Mouse (Mus musculus) midbrain, embryonic 15.5 days (tissue): ENCODE measurements around the gene Hoxb4. TPM values are rescaled to one million over a fixed set of nuclear protein-coding genes. Genes with fewer than 3 reads are reported as not detected.

Experiments used
- ATAC-seq: fragments of 200-750 bp; cut with Nextera tagmentation; replicated peaks from 2 replicates; pipeline ENCODE4 v1.8.0; 2017; ENCODE audit warnings: moderate TSS enrichment
- H3K27ac ChIP-seq: fragments of 300-500 bp; sonication (generic); 2 replicates; pipeline ENCODE4 v1.5.1; 2015; ENCODE audit warnings: mild to moderate bottlenecking, inconsistent platforms
- H3K27me3 ChIP-seq: fragments of 300-500 bp; sonication (generic); replicated peaks from 2 replicates; pipeline ENCODE4 v1.6.1; 2015; ENCODE audit warnings: inconsistent platforms
- H3K36me3 ChIP-seq: fragments of 300-500 bp; sonication (generic); replicated peaks from 2 replicates; pipeline ENCODE4 v1.6.1; 2015; ENCODE audit warnings: inconsistent platforms
- H3K4me1 ChIP-seq: fragments of 300-500 bp; sonication (generic); 2 replicates; pipeline ENCODE4 v1.6.1; 2015; ENCODE audit warnings: inconsistent platforms
- H3K4me2 ChIP-seq: fragments of 300-500 bp; sonication (generic); 2 replicates; pipeline ENCODE4 v1.6.1; 2015; ENCODE audit warnings: inconsistent platforms, mild to moderate bottlenecking, moderate library complexity
- H3K4me3 ChIP-seq: fragments of 300-500 bp; sonication (generic); 2 replicates; pipeline ENCODE4 v1.5.1; 2015; ENCODE audit warnings: mild to moderate bottlenecking, inconsistent platforms
- H3K9ac ChIP-seq: fragments of 300-500 bp; sonication (generic); 2 replicates; pipeline ENCODE4 v1.6.1; 2015; ENCODE audit warnings: mild to moderate bottlenecking, inconsistent platforms
- H3K9me3 ChIP-seq: fragments of 300-500 bp; sonication (generic); 2 replicates; pipeline ENCODE4 v1.6.1; 2016; ENCODE audit warnings: inconsistent platforms
- WGBS: fragments of 180-500 bp; shearing (Covaris S2); methylation state at CpG from one replicate; pipeline ENCODE4 v1.1.7; 2015; ENCODE audit warnings: mixed read lengths; 5-methylcytosine and 5-hydroxymethylcytosine counted together
- polyA plus RNA-seq: library from polyadenylated mRNA; unstranded; fragments of >200 nt; fragmentation: Nextera tagmentation; extraction: Ambion mirVana; gene quantifications from 2 replicates; pipeline ENCODE4 v1.2.1, GENCODE M21; 2015

Hoxb4 gene
- polyA plus RNA-seq, 1 experiment from 2014 or later: not detected

GRCm38 (mm10) chr11:96347717-96348116 lies 29.6 kb downstream of the Hoxb4 start:
- Histone ChIP-seq H3K9me3 (no peaks in the 10 kb centered on the region), H3K9ac (no peak overlapping the region), H3K4me3 (no peak overlapping the region), H3K4me1 (peaks cover 6% of the 10 kb centered on the region; the same call in 1 of the 2 replicates), H3K4me2 (no peak overlapping the region), H3K27ac (no peak overlapping the region), H3K36me3 (no peaks in the 10 kb centered on the region), H3K27me3 (peaks cover 95% of the 10 kb centered on the region)
- ATAC-seq: no peak
- WGBS: 6% methylated on average over 4 of the region's 4 CpGs

DNA sequence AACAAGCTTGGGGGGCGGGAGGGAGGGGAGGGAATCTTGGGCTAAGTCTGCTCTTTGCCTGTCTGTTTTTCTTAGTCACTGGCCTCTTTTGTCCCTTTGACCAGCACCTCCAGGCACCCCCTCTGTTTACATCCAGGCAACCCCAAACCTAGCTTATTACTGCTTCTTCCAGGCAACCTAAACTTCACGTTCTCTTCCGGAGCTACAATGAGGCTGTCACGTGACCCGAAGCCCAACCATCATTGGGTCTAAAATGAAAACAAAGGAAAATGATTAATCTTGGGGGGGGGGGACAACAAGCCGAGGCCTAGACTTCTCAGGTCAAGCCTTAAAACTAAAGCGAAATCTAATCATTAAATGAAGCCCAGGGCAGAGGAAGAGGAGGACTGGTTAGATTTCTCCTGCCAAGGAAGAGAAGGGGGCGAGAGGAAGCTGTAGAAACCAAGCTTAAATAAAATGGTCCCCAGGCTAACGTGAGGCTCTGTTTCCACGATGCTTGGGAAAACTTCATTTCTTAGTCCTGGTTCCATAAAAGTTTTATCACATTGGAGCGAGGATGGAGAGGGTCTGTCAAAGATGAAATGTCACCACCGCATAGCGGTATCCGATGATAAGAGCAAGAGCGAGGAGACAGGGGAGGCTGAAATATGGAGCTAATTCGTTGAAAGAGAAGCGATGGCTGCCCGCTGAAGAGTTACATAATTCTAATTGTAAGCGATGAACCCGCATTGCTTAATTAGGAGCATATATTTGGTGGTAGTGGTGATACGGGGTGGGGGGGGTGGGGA lies 30.3 kb downstream of the Hoxb4 start:
- 3% methylated on average over 21 of the region's 21 CpGs for WGBS
- Histone ChIP-seq H3K9ac (no peak overlapping the region), H3K4me2 (no peak overlapping the region), H3K27me3 (peaks cover 95% of the 10 kb centered on the region), H3K4me3 (no peak overlapping the region), H3K27ac (no peak overlapping the region), H3K9me3 (no peaks in the 10 kb centered on the region), H3K4me1 (peaks cover 6% of the 10 kb centered on the region; the same call in 1 of the 2 replicates), H3K36me3 (no peaks in the 10 kb centered on the region)
- ATAC-seq: no peak

DNA sequence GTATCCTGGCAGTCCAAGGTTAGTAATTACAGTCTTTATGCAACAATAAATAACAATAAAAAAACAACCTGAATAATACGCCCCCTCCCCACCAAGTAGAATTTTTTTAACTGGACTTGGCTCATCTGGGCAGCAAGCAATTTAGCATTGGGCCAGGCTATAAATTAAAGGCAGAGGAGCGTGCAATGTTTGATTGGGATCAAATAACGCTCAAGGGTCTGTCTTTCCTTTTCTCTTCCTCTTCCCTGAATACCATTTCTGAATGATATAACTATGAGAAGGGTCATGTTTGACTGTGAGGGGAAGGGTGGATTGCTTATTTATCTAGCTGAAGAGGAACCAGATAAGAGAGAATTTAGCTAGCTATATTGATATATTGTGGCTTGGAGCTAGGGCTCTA lies 30.9 kb downstream of the Hoxb4 start:
- no peak overlapping the region for H3K4me2 ChIP-seq
- WGBS: 20% methylated on average over 3 of the region's 3 CpGs
- H3K27me3 ChIP-seq: peaks cover 92% of the 10 kb centered on the region
- ATAC-seq: no peak
- no peak overlapping the region for H3K4me3 ChIP-seq
- H3K9me3 ChIP-seq: no peaks in the 10 kb centered on the region
- no peaks in the 10 kb centered on the region for H3K36me3 ChIP-seq
- H3K9ac ChIP-seq: no peak overlapping the region
- no peak overlapping the region for H3K27ac ChIP-seq
- H3K4me1 ChIP-seq: peaks cover 6% of the 10 kb centered on the region; the same call in 1 of the 2 replicates

GRCm38 (mm10) chr11:96349491-96350340 lies 31.6 kb downstream of the Hoxb4 start:
- no peak for ATAC-seq
- Histone ChIP-seq H3K27me3 (peaks cover 91% of the 10 kb centered on the region), H3K27ac (no peak overlapping the region), H3K9me3 (no peaks in the 10 kb centered on the region), H3K4me1 (peaks cover 9% of the 10 kb centered on the region), H3K4me2 (no peak overlapping the region), H3K36me3 (no peaks in the 10 kb centered on the region), H3K4me3 (no peak overlapping the region), H3K9ac (no peak overlapping the region)
- WGBS: under 1% methylated on average over 14 of the region's 14 CpGs

DNA sequence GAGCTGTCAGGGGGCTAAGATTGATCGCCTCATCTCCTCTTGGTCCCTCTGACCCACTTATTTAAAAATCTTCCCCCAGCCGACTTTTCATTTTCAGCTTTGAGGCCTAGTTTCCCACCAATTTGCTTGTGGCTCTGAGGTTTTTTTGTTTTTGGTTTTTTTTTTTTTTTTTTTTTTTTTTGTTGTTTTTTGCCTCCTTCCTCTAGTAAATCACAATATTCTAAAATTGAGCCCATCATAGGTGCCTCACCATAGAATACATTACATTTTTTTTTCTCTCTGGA lies 32.2 kb downstream of the Hoxb4 start, which contains the start of gene Hoxb2:
Gene Hoxb2 (plus strand): TSS at position 185 of the 284 bp plus-strand sequence.
- Histone ChIP-seq H3K4me1 (peaks cover 9% of the 10 kb centered on the region), H3K27ac (no peak within 1 kb of the TSS), H3K9ac (no peak within 1 kb of the TSS), H3K36me3 (no peaks in the 10 kb centered on the region), H3K27me3 (peaks cover 91% of the 10 kb centered on the region), H3K4me2 (no peak within 1 kb of the TSS), H3K4me3 (no peak within 1 kb of the TSS), H3K9me3 (no peaks in the 10 kb centered on the region)
- WGBS: 4% methylated on average over 2 of the region's 2 CpGs
- no peak for ATAC-seq

DNA sequence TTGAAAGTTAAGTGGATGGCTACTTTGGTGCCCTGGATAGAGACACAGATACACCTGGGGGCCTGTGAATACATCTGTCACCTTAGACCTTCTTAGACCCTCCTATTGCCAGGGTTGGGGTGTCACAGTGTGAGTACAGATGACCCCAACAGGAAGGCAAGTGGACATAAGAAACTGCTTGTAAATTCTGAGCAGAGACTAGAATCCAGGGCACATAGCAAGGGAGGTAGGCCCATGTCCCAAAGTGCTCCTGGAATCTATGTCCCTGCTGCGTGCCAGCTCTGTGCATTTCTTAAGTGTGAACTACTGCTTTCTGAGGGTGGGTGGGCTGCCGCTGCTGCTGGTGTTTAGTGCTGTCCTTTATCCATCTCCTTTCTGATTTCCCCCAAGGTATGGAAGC lies 32.7 kb downstream of the Hoxb4 start:
- no peak overlapping the region for H3K27ac ChIP-seq
- H3K9ac ChIP-seq: no peak overlapping the region
- H3K4me1 ChIP-seq: peaks cover 4% of the 10 kb centered on the region
- H3K4me3 ChIP-seq: no peak overlapping the region
- no peak for ATAC-seq
- H3K27me3 ChIP-seq: peaks cover 89% of the 10 kb centered on the region
- 9% methylated on average over 2 of the region's 2 CpGs for WGBS
- H3K9me3 ChIP-seq: no peaks in the 10 kb centered on the region
- H3K36me3 ChIP-seq: no peaks in the 10 kb centered on the region
- no peak overlapping the region for H3K4me2 ChIP-seq

- no peak overlapping the region for H3K4me2 ChIP-seq
- no peak overlapping the region for H3K9ac ChIP-seq
- peaks cover 4% of the 10 kb centered on the region; the same call in 1 of the 2 replicates for H3K4me1 ChIP-seq
- no peak for ATAC-seq
- H3K4me3 ChIP-seq: no peak overlapping the region
- H3K9me3 ChIP-seq: no peaks in the 10 kb centered on the region
- no peaks in the 10 kb centered on the region for H3K36me3 ChIP-seq
- H3K27me3 ChIP-seq: peaks cover 89% of the 10 kb centered on the region
- no peak overlapping the region for H3K27ac ChIP-seq
- 1% methylated on average over 11 of the region's 11 CpGs for WGBS
Observed at GRCm38 (mm10) chr11:96351312-96351711, 33.2 kb downstream of the Hoxb4 start.

DNA sequence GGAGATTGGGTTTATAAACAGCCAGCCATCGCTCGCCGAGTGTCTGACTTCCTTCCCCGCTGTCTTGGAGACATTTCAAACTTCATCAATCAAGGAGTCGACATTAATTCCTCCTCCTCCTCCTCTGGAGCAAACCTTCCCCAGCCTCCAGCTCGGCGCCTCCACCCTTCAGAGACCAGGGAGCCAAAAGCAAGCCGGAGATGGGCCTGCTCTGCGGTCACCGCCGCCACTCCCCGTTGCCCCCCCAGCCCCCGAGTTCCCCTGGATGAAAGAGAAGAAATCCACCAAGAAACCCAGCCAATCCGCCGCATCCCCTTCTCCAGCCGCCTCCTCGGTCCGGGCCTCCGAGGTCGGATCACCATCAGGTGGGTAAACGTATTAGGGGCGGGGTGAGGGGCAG lies 33.8 kb downstream of the Hoxb4 start:
- no peak overlapping the region for H3K4me3 ChIP-seq
- H3K4me2 ChIP-seq: no peak overlapping the region
- no peaks in the 10 kb centered on the region for H3K36me3 ChIP-seq
- no peak for ATAC-seq
- peaks cover 89% of the 10 kb centered on the region for H3K27me3 ChIP-seq
- 1% methylated on average over 22 of the region's 22 CpGs for WGBS
- no peaks in the 10 kb centered on the region for H3K9me3 ChIP-seq
- H3K9ac ChIP-seq: no peak overlapping the region
- H3K4me1 ChIP-seq: peaks cover 4% of the 10 kb centered on the region; the same call in 1 of the 2 replicates
- H3K27ac ChIP-seq: no peak overlapping the region

GRCm38 (mm10) chr11:96352691-96353521 lies 34.8 kb downstream of the Hoxb4 start:
- Histone ChIP-seq H3K27me3 (peaks cover 92% of the 10 kb centered on the region), H3K4me2 (no peak overlapping the region), H3K4me3 (no peak overlapping the region), H3K9ac (no peak overlapping the region), H3K4me1 (peaks cover 4% of the 10 kb centered on the region; the same call in 1 of the 2 replicates), H3K27ac (no peak overlapping the region), H3K9me3 (no peaks in the 10 kb centered on the region), H3K36me3 (no peaks in the 10 kb centered on the region)
- under 1% methylated on average over 75 of the region's 75 CpGs for WGBS
- ATAC-seq: no peak

DNA sequence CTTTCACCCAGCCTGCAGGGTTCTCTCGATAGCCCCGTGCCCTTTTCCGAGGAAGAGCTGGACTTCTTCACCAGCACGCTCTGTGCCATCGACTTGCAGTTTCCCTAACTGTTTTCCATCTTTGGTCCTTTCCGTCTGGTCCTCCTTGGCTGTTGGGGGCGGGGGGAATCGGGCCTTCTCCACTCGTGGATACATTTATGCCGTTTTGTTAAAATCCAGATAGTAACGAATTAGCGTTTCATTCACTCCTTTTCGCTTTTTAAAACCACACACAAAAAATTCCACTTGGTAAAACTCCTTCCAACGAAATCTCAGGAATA lies 35.4 kb downstream of the Hoxb4 start:
- Histone ChIP-seq H3K9ac (no peak overlapping the region), H3K27me3 (peaks cover 92% of the 10 kb centered on the region), H3K4me3 (no peak overlapping the region), H3K9me3 (no peaks in the 10 kb centered on the region), H3K4me1 (peaks cover 4% of the 10 kb centered on the region; the same call in 1 of the 2 replicates), H3K27ac (no peak overlapping the region), H3K4me2 (no peak overlapping the region), H3K36me3 (no peaks in the 10 kb centered on the region)
- ATAC-seq: no peak
- WGBS: 2% methylated on average over 14 of the region's 14 CpGs

DNA sequence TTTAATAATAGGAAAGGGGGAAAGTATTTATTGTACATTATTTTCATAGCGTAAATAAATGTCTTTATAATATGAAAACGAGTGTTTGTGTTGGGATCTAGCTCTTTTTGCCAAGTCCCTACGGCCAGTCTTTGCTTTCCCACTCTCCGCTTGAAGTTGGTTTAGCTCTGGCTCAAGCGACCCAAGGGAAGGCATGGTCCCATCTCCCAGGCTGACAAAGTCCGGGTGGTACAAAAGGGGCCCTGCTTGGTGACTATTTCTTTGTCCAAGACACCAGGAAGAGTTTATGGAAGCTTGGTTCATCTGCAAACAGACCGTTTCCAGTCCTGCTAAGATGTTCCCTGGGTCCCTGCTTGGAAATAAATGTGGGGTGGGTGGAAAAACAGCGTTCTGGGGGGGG lies 35.9 kb downstream of the Hoxb4 start:
- Histone ChIP-seq H3K4me2 (no peak overlapping the region), H3K4me1 (peaks cover 4% of the 10 kb centered on the region; the same call in 1 of the 2 replicates), H3K27ac (no peak overlapping the region), H3K36me3 (no peaks in the 10 kb centered on the region), H3K27me3 (peaks cover 91% of the 10 kb centered on the region), H3K9me3 (no peaks in the 10 kb centered on the region), H3K9ac (no peak overlapping the region), H3K4me3 (no peak overlapping the region)
- ATAC-seq: no peak
- 5% methylated on average over 8 of the region's 8 CpGs for WGBS

DNA sequence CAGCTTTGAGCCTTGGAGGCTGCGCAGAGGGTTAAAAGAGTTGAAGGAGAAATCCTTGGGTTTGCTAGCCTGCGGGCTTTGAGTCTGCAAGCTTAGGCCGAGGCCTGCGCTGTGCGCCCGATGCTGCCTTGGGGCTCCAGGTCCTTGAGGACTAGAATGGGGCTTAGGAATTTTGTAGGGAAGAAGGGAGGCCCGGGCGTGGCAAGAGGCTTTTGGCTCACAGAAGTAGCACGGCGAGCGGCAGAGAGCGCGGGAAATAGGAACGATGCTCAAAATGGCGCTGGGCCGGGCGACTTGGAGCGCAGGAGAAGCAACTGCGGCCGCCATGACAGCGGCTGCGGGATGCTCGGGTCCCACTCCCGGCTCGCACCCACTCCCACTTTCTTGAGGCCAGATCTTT lies 36.3 kb downstream of the Hoxb4 start:
- H3K9me3 ChIP-seq: no peaks in the 10 kb centered on the region
- no peak overlapping the region for H3K4me2 ChIP-seq
- WGBS: under 1% methylated on average over 25 of the region's 25 CpGs
- no peak overlapping the region for H3K9ac ChIP-seq
- H3K27me3 ChIP-seq: peaks cover 90% of the 10 kb centered on the region
- no peaks in the 10 kb centered on the region for H3K36me3 ChIP-seq
- no peak for ATAC-seq
- no peak overlapping the region for H3K27ac ChIP-seq
- no peak overlapping the region for H3K4me3 ChIP-seq
- peaks cover 4% of the 10 kb centered on the region; the same call in 1 of the 2 replicates for H3K4me1 ChIP-seq
